Mouse (Mus musculus) MEL (cell line): ENCODE data around the gene Arl4a. TPM values are rescaled to one million over a fixed set of nuclear protein-coding genes. Genes with fewer than 3 reads are reported as not detected.

Experiments
- DNase-seq: peaks from one replicate; pipeline ENCODE4 v3.0.0; 2011; ENCODE audit warnings: low read depth, low spot score
- H3K27ac ChIP-seq: 2 replicates; pipeline ENCODE4 v1.5.1; 2012; ENCODE audit warnings: low read depth, mild to moderate bottlenecking, control low read depth, low read length, moderate library complexity; ENCODE audit not compliant: control insufficient read depth
- H3K27me3 ChIP-seq, 2 experiments: fragments of 150-350 bp in 1 of 2; sonication (generic) in 1 of 2; 2 replicates each; pipeline ENCODE4 v1.6.1; 2012; ENCODE audit warnings: low read length in 2 of 2, mild to moderate bottlenecking in 2 of 2, improper control_type of control experiment in 1 of 2, moderate library complexity in 1 of 2; ENCODE audit not compliant: insufficient read depth in 2 of 2, control insufficient read depth in 1 of 2
- H3K36me3 ChIP-seq, 2 experiments: 2 replicates each; pipeline ENCODE4 v1.6.1; 2012 to 2014; ENCODE audit warnings: low read length in 2 of 2, improper control_type of control experiment in 1 of 2, inconsistent platforms in 1 of 2, mild to moderate bottlenecking in 1 of 2; ENCODE audit not compliant: insufficient read depth in 2 of 2, control insufficient read depth in 1 of 2
- H3K4me1 ChIP-seq, 2 experiments: fragments of 150-350 bp in 1 of 2; sonication (generic) in 1 of 2; 2 replicates each; pipeline ENCODE4 v1.6.1; 2012; ENCODE audit warnings: low read length in 2 of 2, improper control_type of control experiment in 1 of 2, mild to moderate bottlenecking in 1 of 2; ENCODE audit not compliant: insufficient read depth in 2 of 2, control insufficient read depth in 1 of 2
- H3K4me3 ChIP-seq, 2 experiments: fragments of 150-350 bp in 1 of 2; sonication (generic) in 1 of 2; 2 replicates each; pipeline ENCODE4 v1.5.1; 2012; ENCODE audit warnings: low read depth in 2 of 2, low read length in 2 of 2, mild to moderate bottlenecking in 2 of 2, moderate library complexity in 2 of 2, control low read depth in 1 of 2, improper control_type of control experiment in 1 of 2; ENCODE audit not compliant: control insufficient read depth in 1 of 2, insufficient read depth in 1 of 2
- H3K79me2 ChIP-seq: 2 replicates; pipeline ENCODE4 v1.6.1; 2012; ENCODE audit warnings: mild to moderate bottlenecking, low read length, moderate library complexity; ENCODE audit not compliant: control insufficient read depth, poor library complexity, insufficient read depth
- H3K9ac ChIP-seq: 2 replicates; pipeline ENCODE4 v1.6.1; 2012; ENCODE audit warnings: low read depth, mild to moderate bottlenecking, control low read depth, low read length, moderate library complexity; ENCODE audit not compliant: control insufficient read depth, poor library complexity, severe bottlenecking
- H3K9me3 ChIP-seq: fragments of 150-350 bp; sonication (generic); replicated peaks from 2 replicates; pipeline ENCODE4 v1.6.1; 2012; ENCODE audit warnings: mild to moderate bottlenecking, low read length, improper control_type of control experiment, moderate library complexity; ENCODE audit not compliant: insufficient read depth
- BHLHE40 ChIP-seq: IDR thresholded peaks from 2 replicates; pipeline ENCODE4 v1.6.1; 2012; ENCODE audit warnings: low read depth, mild to moderate bottlenecking, inconsistent platforms, low read length, improper control_type of control experiment, borderline replicate concordance
- CHD1 ChIP-seq: IDR thresholded peaks from 2 replicates; pipeline ENCODE4 v1.6.1; 2012; ENCODE audit warnings: low read depth, mild to moderate bottlenecking, inconsistent platforms, low read length, improper control_type of control experiment
- CHD2 ChIP-seq: IDR thresholded peaks from 2 replicates; pipeline ENCODE4 v1.6.1; 2011; ENCODE audit warnings: low read length, improper control_type of control experiment
- E2F4 ChIP-seq: IDR thresholded peaks from 2 replicates; pipeline ENCODE4 v1.6.1; 2011; ENCODE audit warnings: low read depth, low read length, improper control_type of control experiment, borderline replicate concordance
- ELF1 ChIP-seq: IDR thresholded peaks from 2 replicates; pipeline ENCODE4 v1.6.1; 2014; ENCODE audit warnings: low read depth, mild to moderate bottlenecking, inconsistent platforms, low read length, improper control_type of control experiment, moderate library complexity
- EP300 ChIP-seq, 2 experiments: IDR thresholded peaks; 2 replicates each; pipeline ENCODE4 v1.6.1; 2011; ENCODE audit warnings: improper control_type of control experiment in 2 of 2, low read length in 2 of 2, low read depth in 1 of 2, mild to moderate bottlenecking in 1 of 2
- ETS1 ChIP-seq: IDR thresholded peaks from 2 replicates; pipeline ENCODE4 v1.6.1; 2012; ENCODE audit warnings: low read depth, mild to moderate bottlenecking, inconsistent platforms, low read length, improper control_type of control experiment, moderate library complexity
- GABPA ChIP-seq: IDR thresholded peaks from 2 replicates; pipeline ENCODE4 v1.6.1; 2012; ENCODE audit warnings: low read depth, mild to moderate bottlenecking, inconsistent platforms, low read length, improper control_type of control experiment, moderate library complexity
- GATA1 ChIP-seq: IDR thresholded peaks from 2 replicates; pipeline ENCODE4 v1.6.1; 2011; ENCODE audit warnings: low read depth, low read length, improper control_type of control experiment
- HCFC1 ChIP-seq: IDR thresholded peaks from 2 replicates; pipeline ENCODE4 v1.6.1; 2012; ENCODE audit warnings: low read depth, mild to moderate bottlenecking, inconsistent platforms, low read length, improper control_type of control experiment, moderate library complexity
- JUND ChIP-seq: IDR thresholded peaks from 2 replicates; pipeline ENCODE4 v1.6.1; 2011; ENCODE audit warnings: low read depth, mild to moderate bottlenecking, improper control_type of control experiment, low read length
- KAT2A ChIP-seq: conservative IDR thresholded peaks from 2 replicates; pipeline ENCODE4 v1.6.1; 2012; ENCODE audit warnings: low read depth, low read length, improper control_type of control experiment, inconsistent platforms
- MAX ChIP-seq: IDR thresholded peaks from 2 replicates; pipeline ENCODE4 v1.6.1; 2011; ENCODE audit warnings: low read length, improper control_type of control experiment
- MAZ ChIP-seq: IDR thresholded peaks from 2 replicates; pipeline ENCODE4 v1.6.1; 2012; ENCODE audit warnings: low read depth, mild to moderate bottlenecking, inconsistent platforms, low read length, improper control_type of control experiment
- MEF2A ChIP-seq: IDR thresholded peaks from 2 replicates; pipeline ENCODE4 v1.6.1; 2014; ENCODE audit warnings: low read depth, mild to moderate bottlenecking, inconsistent platforms, low read length, improper control_type of control experiment; ENCODE audit not compliant: poor library complexity, insufficient replicate concordance, severe bottlenecking; ENCODE audit errors: extremely low read depth
- MXI1 ChIP-seq: IDR thresholded peaks from 2 replicates; pipeline ENCODE4 v1.6.1; 2011; ENCODE audit warnings: mild to moderate bottlenecking, low read depth, low read length, improper control_type of control experiment
- MYB ChIP-seq: IDR thresholded peaks from 2 replicates; pipeline ENCODE4 v1.6.1; 2011; ENCODE audit warnings: mild to moderate bottlenecking, low read depth, low read length, improper control_type of control experiment
- MYC ChIP-seq: IDR thresholded peaks from 2 replicates; pipeline ENCODE4 v1.6.1; 2011; ENCODE audit warnings: low read depth, mild to moderate bottlenecking, low read length, improper control_type of control experiment, moderate library complexity
- NELFE ChIP-seq: IDR thresholded peaks from 2 replicates; pipeline ENCODE4 v1.6.1; 2011; ENCODE audit warnings: low read depth, low read length, improper control_type of control experiment
- NRF1 ChIP-seq: IDR thresholded peaks from 2 replicates; pipeline ENCODE4 v1.6.1; 2014; ENCODE audit warnings: low read depth, mild to moderate bottlenecking, inconsistent platforms, low read length, improper control_type of control experiment, moderate library complexity; ENCODE audit not compliant: poor library complexity, insufficient read depth, severe bottlenecking
- POLR2A ChIP-seq, 2 experiments: IDR thresholded peaks; 2 replicates each; pipeline ENCODE4 v1.6.1; 2011 to 2012; ENCODE audit warnings: low read length in 2 of 2, mild to moderate bottlenecking in 2 of 2, control low read depth in 1 of 2, improper control_type of control experiment in 1 of 2, low read depth in 1 of 2, moderate library complexity in 1 of 2; ENCODE audit not compliant: control insufficient read depth in 1 of 2, insufficient read depth in 1 of 2, poor library complexity in 1 of 2
- POLR2AphosphoS2 ChIP-seq: IDR thresholded peaks from 2 replicates; pipeline ENCODE4 v1.6.1; 2011; ENCODE audit warnings: low read length, improper control_type of control experiment
- POLR2AphosphoS5 ChIP-seq: IDR thresholded peaks from 2 replicates; pipeline ENCODE4 v1.6.1; 2012; ENCODE audit warnings: low read depth, borderline replicate concordance, mild to moderate bottlenecking, inconsistent platforms, low read length, moderate library complexity, mixed read lengths
- RAD21 ChIP-seq: IDR thresholded peaks from 2 replicates; pipeline ENCODE4 v1.6.1; 2011; ENCODE audit warnings: mild to moderate bottlenecking, low read depth, low read length, improper control_type of control experiment
- RCOR1 ChIP-seq: IDR thresholded peaks from 2 replicates; pipeline ENCODE4 v1.6.1; 2012; ENCODE audit warnings: low read depth, mild to moderate bottlenecking, inconsistent platforms, low read length, improper control_type of control experiment
- SIN3A ChIP-seq: IDR thresholded peaks from 2 replicates; pipeline ENCODE4 v1.6.1; 2012; ENCODE audit warnings: low read length, improper control_type of control experiment, inconsistent platforms
- SMC3 ChIP-seq: IDR thresholded peaks from 2 replicates; pipeline ENCODE4 v1.6.1; 2011; ENCODE audit warnings: low read depth, low read length, improper control_type of control experiment
- TAL1 ChIP-seq: IDR thresholded peaks from 2 replicates; pipeline ENCODE4 v1.6.1; 2012; ENCODE audit warnings: mild to moderate bottlenecking, inconsistent platforms, low read length, moderate library complexity, mixed read lengths
- TBP ChIP-seq: IDR thresholded peaks from 2 replicates; pipeline ENCODE4 v1.8.0; 2011; ENCODE audit warnings: low read depth, low read length, improper control_type of control experiment
- TCF12 ChIP-seq: IDR thresholded peaks from 2 replicates; pipeline ENCODE4 v1.6.1; 2014; ENCODE audit warnings: low read depth, mild to moderate bottlenecking, inconsistent platforms, low read length, improper control_type of control experiment, moderate library complexity
- USF1 ChIP-seq: IDR thresholded peaks from 2 replicates; pipeline ENCODE4 v1.6.1; 2014; ENCODE audit warnings: low read depth, mild to moderate bottlenecking, inconsistent platforms, low read length, improper control_type of control experiment, moderate library complexity
- USF2 ChIP-seq, 2 experiments: IDR thresholded peaks; 2 replicates each; pipeline ENCODE4 v1.6.1; 2011 to 2012; ENCODE audit warnings: improper control_type of control experiment in 2 of 2, low read length in 2 of 2, borderline replicate concordance in 1 of 2, inconsistent platforms in 1 of 2, low read depth in 1 of 2, mild to moderate bottlenecking in 1 of 2; ENCODE audit not compliant: insufficient read depth in 1 of 2
- ZC3H11A ChIP-seq: IDR thresholded peaks from 2 replicates; pipeline ENCODE4 v1.6.1; 2012; ENCODE audit warnings: low read depth, mild to moderate bottlenecking, inconsistent platforms, low read length, improper control_type of control experiment
- ZKSCAN1 ChIP-seq: IDR thresholded peaks from 2 replicates; pipeline ENCODE4 v1.6.1; 2012; ENCODE audit warnings: low read depth, mild to moderate bottlenecking, inconsistent platforms, low read length, improper control_type of control experiment, moderate library complexity
- ZMIZ1 ChIP-seq: IDR thresholded peaks from 2 replicates; pipeline ENCODE4 v1.6.1; 2012; ENCODE audit warnings: low read depth, mild to moderate bottlenecking, inconsistent platforms, low read length, improper control_type of control experiment, moderate library complexity
- ZNF384 ChIP-seq: IDR thresholded peaks from 2 replicates; pipeline ENCODE4 v1.6.1; 2012; ENCODE audit warnings: low read depth, mild to moderate bottlenecking, inconsistent platforms, low read length, improper control_type of control experiment
- polyA plus RNA-seq, 2 experiments: library from polyadenylated mRNA; stranded (reverse) in 1 of 2; unstranded in 1 of 2; fragments of >175 nt in 1 of 2; fragments of >200 nt in 1 of 2; gene quantifications; 2 replicates each; pipeline versions ENCODE4 v1.2.1 to v1.2.4; 2012; ENCODE audit warnings: low replicate concordance in 2 of 2, low read depth in 1 of 2; ENCODE audit not compliant: insufficient read length in 2 of 2, insufficient read depth in 1 of 2, missing spikeins in 1 of 2
- total RNA-seq: library from RNA; depleted of rRNA; stranded (reverse); fragments of 300-350 nt; gene quantifications from 2 replicates; pipeline ENCODE4 v1.2.3, GENCODE M21; 2012

The Arl4a gene
- total and polyA plus RNA-seq, 3 experiments = 25.6 to 26.9 TPM; not detected in 1

DNA sequence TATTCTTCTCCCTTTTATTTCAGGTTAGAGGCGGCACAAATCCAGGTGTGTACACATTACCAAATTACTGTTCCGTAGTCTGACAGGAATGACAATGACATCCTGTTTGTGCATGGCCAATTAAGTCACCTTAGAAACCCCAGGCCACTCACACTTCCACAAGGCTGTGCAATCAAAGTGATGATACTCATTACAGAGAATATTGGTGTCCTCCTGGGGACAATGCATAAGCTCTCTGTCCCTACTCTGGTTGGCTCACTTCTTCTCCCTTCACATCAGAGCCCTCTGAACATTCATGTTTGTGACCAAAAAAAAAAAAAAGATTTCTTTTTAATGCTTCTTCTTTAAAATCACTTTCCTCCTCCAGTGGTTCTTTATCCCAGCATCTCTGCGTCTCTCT lies 10.0 kb downstream of the Arl4a start (continued):
- no peak for TF ChIP-seq ZC3H11A

DNA sequence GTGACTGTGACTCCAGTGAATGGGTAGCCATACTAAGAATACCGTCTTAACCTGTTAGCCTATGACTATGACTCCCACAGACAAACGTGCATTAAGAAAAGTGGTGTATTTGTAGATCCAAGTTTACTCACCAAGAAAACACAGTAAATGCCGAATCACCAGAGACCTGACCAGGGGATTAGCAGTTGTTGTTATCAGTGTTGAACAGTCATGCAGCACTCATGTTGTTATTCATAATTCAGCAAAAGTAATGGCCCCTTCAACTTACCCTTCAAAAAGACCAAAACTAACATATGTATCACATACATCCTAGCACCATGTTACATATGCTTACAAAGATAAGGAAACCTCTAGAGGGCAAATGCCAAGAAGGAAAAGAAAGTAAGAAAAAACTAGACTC lies 10.4 kb downstream of the Arl4a start:
- Histone ChIP-seq H3K9me3 (no peaks in the 10 kb centered on the region), H3K79me2 (no peaks in the 10 kb centered on the region), H3K4me1 (peaks cover 19 to 29% of the 10 kb centered on the region in 2 experiments), H3K4me3 (no peak overlapping the region), H3K36me3 (peaks cover 0 to 41% of the 10 kb centered on the region in 2 experiments; a peak in 2 of 4 replicates), H3K27ac (peak overlapping the region; percentile 68), H3K9ac (peak overlapping the region; percentile 17; the same call in 1 of the 2 replicates), H3K27me3 (no peaks in the 10 kb centered on the region)
- peak; percentile 65 for DNase-seq
- no peak for TF ChIP-seq USF1
- TF ChIP-seq ZMIZ1 = no peak
- TF ChIP-seq BHLHE40 = no peak; the same call in 1 of the 2 replicates
- TF ChIP-seq E2F4 = no peak
- TF ChIP-seq TBP = no peak
- TF ChIP-seq JUND = no peak
- TF ChIP-seq MYC = peak; percentile 36; the same call in 1 of the 2 replicates
- peak; percentile 73 to 75; a peak in 3 of 4 replicates for TF ChIP-seq EP300 (IDR thresholded peaks at IDR 0.05; ENCODE audit: low read depth in 1 of 2, low read length in 2 of 2)
- no peak for TF ChIP-seq KAT2A
- no peak for TF ChIP-seq POLR2AphosphoS2
- peak; percentile 45; the same call in 1 of the 2 replicates for TF ChIP-seq SIN3A
- TF ChIP-seq MEF2A = 0 out of 2 replicates have a peak, but pooled peaks have one; percentile 2
- TF ChIP-seq USF2 (IDR thresholded peaks at IDR 0.05; ENCODE audit: borderline replicate concordance in 1 of 2, insufficient read depth in 1 of 2, low read depth in 1 of 2, low read length in 2 of 2) = no peak
- no peak for TF ChIP-seq GABPA
- TF ChIP-seq RAD21 = no peak
- TF ChIP-seq GATA1 = peak; percentile 79
- no peak for TF ChIP-seq MAZ
- TF ChIP-seq POLR2A (IDR thresholded peaks at IDR 0.05; ENCODE audit: control insufficient read depth in 1 of 2, insufficient read depth in 1 of 2, low read depth in 1 of 2, low read length in 2 of 2, poor library complexity in 1 of 2) = no peak
- no peak for TF ChIP-seq POLR2AphosphoS5
- no peak for TF ChIP-seq ZNF384
- TF ChIP-seq MYB = no peak
- TF ChIP-seq CHD2 = no peak
- no peak for TF ChIP-seq NRF1
- no peak for TF ChIP-seq RCOR1
- peak; percentile 32; the same call in 1 of the 2 replicates for TF ChIP-seq MXI1
- TF ChIP-seq HCFC1 = no peak
- no peak for TF ChIP-seq SMC3
- no peak for TF ChIP-seq ZC3H11A
- no peak for TF ChIP-seq NELFE
- no peak for TF ChIP-seq CHD1
- no peak for TF ChIP-seq ELF1
- no peak for TF ChIP-seq ZKSCAN1
- TF ChIP-seq TAL1 = peak; percentile 88
- TF ChIP-seq ETS1 = peak; percentile 74
- TF ChIP-seq MAX = no peak
- TF ChIP-seq TCF12 = peak; percentile 60
